In the genomic region with DNA sequence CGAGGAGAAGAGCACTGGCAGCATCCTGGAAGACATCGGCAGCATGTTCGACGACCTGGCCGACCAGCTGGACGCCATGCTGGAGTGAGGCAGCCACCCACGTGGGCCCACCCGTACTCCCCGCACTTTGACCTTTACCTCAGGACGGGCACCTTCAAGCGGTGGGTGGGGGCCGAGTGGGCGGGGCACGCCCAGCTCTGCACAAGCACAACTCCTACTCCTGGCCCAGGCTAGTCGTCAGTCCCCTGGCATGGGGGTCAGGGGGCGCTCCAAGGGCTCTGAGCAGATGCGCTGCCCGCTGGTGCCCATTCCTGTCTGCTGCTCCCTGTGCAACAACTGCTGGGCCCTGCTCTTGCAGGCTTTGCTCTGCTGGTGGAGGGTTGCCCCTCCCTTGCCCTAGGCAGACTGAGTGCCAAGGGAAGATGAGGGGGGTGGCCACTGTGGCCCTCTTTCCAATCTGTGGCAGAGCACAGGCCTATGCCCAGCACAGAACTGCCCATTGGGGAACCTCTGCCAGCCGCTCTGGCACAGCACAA, we compare ENCODE assay signal across 12 mouse cellular contexts. TPM values are rescaled to one million over a fixed set of nuclear protein-coding genes. Genes with fewer than 3 reads are reported as not detected.
DNase-seq lines count a peak whose midpoint lies in the region; ATAC-seq and TF ChIP-seq lines count a peak whose summit lies in the region.
"Had no signal": no experiment of that assay in that cellular context is flagged by ENCODE, and none has a peak within 500 bp of the region (broad histone marks: within the 10 kb centered on the region; RNA-seq: fewer than 3 reads in every experiment).

No protein-coding gene starts in this region.

- intact Hi-C loops in gastrocnemius, adult 2 months (cut with DNase I), result no loop called here

- H3K27ac ChIP-seq in gastrocnemius, adult 2 months, result no peak overlapping the region
- H3K27ac ChIP-seq in lung, embryonic 15.5 days, result no peak overlapping the region
- no peak overlapping the region for H3K27ac ChIP-seq in embryonic facial prominence, embryonic 14.5 days (replicated peaks; ENCODE audit: low read depth, low read length)
- H3K27ac ChIP-seq in liver, embryonic 15.5 days (replicated peaks), result no peak overlapping the region
- H3K27ac ChIP-seq in forebrain, embryonic 15.5 days (replicated peaks), result no peak overlapping the region
- H3K27ac ChIP-seq: hindbrain, embryonic 15.5 days had no signal

- H3K4me2 ChIP-seq in lung, embryonic 15.5 days, result no peak overlapping the region
- peak overlapping the region; percentile 39; the same call in 1 of the 2 replicates for H3K4me2 ChIP-seq in embryonic facial prominence, embryonic 14.5 days (ENCODE audit: low read depth, low read length)
- peak overlapping the region; percentile 52 for H3K4me2 ChIP-seq in liver, embryonic 15.5 days
- no peak overlapping the region for H3K4me2 ChIP-seq in forebrain, embryonic 15.5 days (replicated peaks)
- H3K4me2 ChIP-seq: hindbrain, embryonic 15.5 days had no signal

- peaks cover 4% of the 10 kb centered on the region; the same call in 1 of the 2 replicates for H3K4me1 ChIP-seq in lung, embryonic 15.5 days
- peaks cover 4% of the 10 kb centered on the region; the same call in 1 of the 2 replicates for H3K4me1 ChIP-seq in embryonic facial prominence, embryonic 14.5 days (ENCODE audit: control insufficient read depth, insufficient read depth, low read length)
- H3K4me1 ChIP-seq in liver, embryonic 15.5 days (replicated peaks), result peaks cover 18% of the 10 kb centered on the region
- no peaks in the 10 kb centered on the region for H3K4me1 ChIP-seq in forebrain, embryonic 15.5 days

- no peak overlapping the region for H3K9ac ChIP-seq in lung, embryonic 15.5 days
- H3K9ac ChIP-seq in embryonic facial prominence, embryonic 14.5 days (ENCODE audit: low read depth, low read length), result no peak overlapping the region
- no peak overlapping the region for H3K9ac ChIP-seq in liver, embryonic 15.5 days
- no peak overlapping the region for H3K9ac ChIP-seq in forebrain, embryonic 15.5 days (replicated peaks)
- H3K9ac ChIP-seq: hindbrain, embryonic 15.5 days had no signal

- 0 out of 2 replicates have a peak, but pooled peaks have one; percentile 4 for ATAC-seq in lung, embryonic 15.5 days (ENCODE audit: borderline replicate concordance, extremely low read depth, low FRiP score, low TSS enrichment)
- ATAC-seq in embryonic facial prominence, embryonic 14.5 days (ENCODE audit: low read depth), result no peak
- peak; percentile 22; the same call in 1 of the 2 replicates for ATAC-seq in liver, embryonic 15.5 days (ENCODE audit: insufficient read depth)
- no peak; the same call in 1 of the 2 replicates for ATAC-seq in forebrain, embryonic 15.5 days (replicated peaks)
- ATAC-seq: CD4-positive, CD25-positive, alpha-beta regulatory T cell, adult 4 months had no signal

- no peaks in the 10 kb centered on the region for H3K27me3 ChIP-seq in lung, embryonic 15.5 days
- no peaks in the 10 kb centered on the region; the same call in 1 of the 2 replicates for H3K27me3 ChIP-seq in embryonic facial prominence, embryonic 14.5 days (replicated peaks; ENCODE audit: control insufficient read depth, insufficient read depth, low read length)
- no peaks in the 10 kb centered on the region for H3K27me3 ChIP-seq in liver, embryonic 15.5 days
- H3K27me3 ChIP-seq in forebrain, embryonic 15.5 days, result no peaks in the 10 kb centered on the region
- H3K27me3 ChIP-seq: hindbrain, embryonic 15.5 days had no signal

- H3K9me3 ChIP-seq in lung, embryonic 15.5 days, result no peaks in the 10 kb centered on the region
- H3K9me3 ChIP-seq in embryonic facial prominence, embryonic 14.5 days (ENCODE audit: control insufficient read depth, low read length), result no peaks in the 10 kb centered on the region
- no peaks in the 10 kb centered on the region for H3K9me3 ChIP-seq in liver, embryonic 15.5 days (replicated peaks)
- no peaks in the 10 kb centered on the region for H3K9me3 ChIP-seq in forebrain, embryonic 15.5 days
- H3K9me3 ChIP-seq: hindbrain, embryonic 15.5 days had no signal

- H3K4me3 ChIP-seq in gastrocnemius, adult 2 months, result peak overlapping the region; percentile 64
- H3K4me3 ChIP-seq in lung, embryonic 15.5 days, result no peak overlapping the region
- no peak overlapping the region for H3K4me3 ChIP-seq in embryonic facial prominence, embryonic 14.5 days (ENCODE audit: low read depth, low read length)
- peak overlapping the region; percentile 9; the same call in 1 of the 2 replicates for H3K4me3 ChIP-seq in liver, embryonic 15.5 days (replicated peaks)
- no peak overlapping the region for H3K4me3 ChIP-seq in forebrain, embryonic 15.5 days
- H3K4me3 ChIP-seq: erythroblast, embryonic 14.5 days; hindbrain, embryonic 15.5 days had no signal

- no peak for TF ChIP-seq CTCF in gastrocnemius, adult 2 months (IDR thresholded peaks at IDR 0.05)

- peaks cover 43% of the 10 kb centered on the region for H3K36me3 ChIP-seq in lung, embryonic 15.5 days
- H3K36me3 ChIP-seq in embryonic facial prominence, embryonic 14.5 days (ENCODE audit: control insufficient read depth, insufficient read depth, low read length), result peaks cover 47% of the 10 kb centered on the region
- peaks cover 46% of the 10 kb centered on the region for H3K36me3 ChIP-seq in liver, embryonic 15.5 days (replicated peaks)
- peaks cover 83% of the 10 kb centered on the region for H3K36me3 ChIP-seq in forebrain, embryonic 15.5 days

- no peak for DNase-seq in gastrocnemius, adult 2 months
- no peak for DNase-seq in gastrocnemius, adult 8-10 months (ENCODE audit: low spot score in 2 of 2)
- no peak for DNase-seq in lung, postnatal 25 days (ENCODE audit: low spot score)
- DNase-seq in embryonic facial prominence, embryonic 14.5 days (ENCODE audit: low spot score), result no peak
- DNase-seq in thymus, postnatal 36 days, result no peak
- DNase-seq: lung, postnatal 36 days had no signal

- WGBS in lung, embryonic 15.5 days, result 47% methylated on average over 19 of the region's 19 CpGs
- WGBS in embryonic facial prominence, embryonic 14.5 days, result 47% methylated on average over 11 of the region's 19 CpGs
- WGBS in liver, embryonic 15.5 days (ENCODE audit: insufficient replicate concordance), result 59% methylated on average over 19 of the region's 19 CpGs
- 60% methylated on average over 19 of the region's 19 CpGs for WGBS in forebrain, embryonic 15.5 days

RNA-seq across cellular contexts. Expression of gene Caskin1, which starts 18.8 kb away (rescaled TPM):
- total RNA-seq in gastrocnemius, adult 2 months (2021), result under 1 TPM in 1 of 2 experiments, not detected in 1; 0.08 TPM
- total RNA-seq in gastrocnemius, adult 8-10 months (2022), result under 1 TPM in 2 of 4 experiments, not detected in 2; 0.05 to 0.21 TPM
- 0.97 and 1.0 TPM in 2 replicates for polyA plus RNA-seq in lung, embryonic 15.5 days (2015; fragmentation: Nextera tagmentation; extraction: Ambion mirVana)
- 2.9 and 3.7 TPM in 2 replicates for polyA plus RNA-seq in embryonic facial prominence, embryonic 14.5 days (2014; fragmentation: Nextera tagmentation; extraction: Ambion mirVana)
- polyA plus RNA-seq in liver, embryonic 15.5 days (2015; fragmentation: Nextera tagmentation; extraction: Ambion mirVana), result 0.05 and 0.09 TPM in 2 replicates
- polyA plus RNA-seq in forebrain, embryonic 15.5 days (2015; fragmentation: Nextera tagmentation; extraction: Ambion mirVana), result 25.6 and 26.4 TPM in 2 replicates
- polyA plus RNA-seq: erythroblast, embryonic 14.5 days had no signal

RNA-seq across cellular contexts. Expression of gene Traf7, which starts 20.5 kb away (rescaled TPM):
- 10 to 100 TPM; 27.3 to 35.2 TPM for total RNA-seq in gastrocnemius, adult 2 months (2021)
- 10 to 100 TPM; 25.0 to 28.2 (median 26.2) TPM for total RNA-seq in gastrocnemius, adult 8-10 months (2022)
- 96.7 and 106 TPM in 2 replicates for polyA plus RNA-seq in lung, embryonic 15.5 days (2015; fragmentation: Nextera tagmentation; extraction: Ambion mirVana)
- polyA plus RNA-seq in embryonic facial prominence, embryonic 14.5 days (2014; fragmentation: Nextera tagmentation; extraction: Ambion mirVana), result 78.9 and 86.3 TPM in 2 replicates
- 32.9 and 35.2 TPM in 2 replicates for polyA plus RNA-seq in liver, embryonic 15.5 days (2015; fragmentation: Nextera tagmentation; extraction: Ambion mirVana)
- 107 and 112 TPM in 2 replicates for polyA plus RNA-seq in forebrain, embryonic 15.5 days (2015; fragmentation: Nextera tagmentation; extraction: Ambion mirVana)

RNA-seq across cellular contexts. Expression of gene Rab26, which starts 26.8 kb away (rescaled TPM):
- not detected for total RNA-seq in gastrocnemius, adult 2 months (2021)
- under 1 TPM in 1 of 4 experiments, not detected in 3; 0.27 TPM for total RNA-seq in gastrocnemius, adult 8-10 months (2022)
- polyA plus RNA-seq in lung, embryonic 15.5 days (2015; fragmentation: Nextera tagmentation; extraction: Ambion mirVana), result 2.3 and 3.3 TPM in 2 replicates
- 2.8 and 2.9 TPM in 2 replicates for polyA plus RNA-seq in embryonic facial prominence, embryonic 14.5 days (2014; fragmentation: Nextera tagmentation; extraction: Ambion mirVana)
- polyA plus RNA-seq in liver, embryonic 15.5 days (2015; fragmentation: Nextera tagmentation; extraction: Ambion mirVana), result 0.64 and 0.74 TPM in 2 replicates
- 5.7 and 6.6 TPM in 2 replicates for polyA plus RNA-seq in forebrain, embryonic 15.5 days (2015; fragmentation: Nextera tagmentation; extraction: Ambion mirVana)

RNA-seq across cellular contexts. Expression of gene Mlst8, which starts 28.3 kb away (rescaled TPM):
- 10 to 100 TPM; 12.1 to 14.8 TPM for total RNA-seq in gastrocnemius, adult 2 months (2021)
- 10 to 100 TPM in 2 of 4 experiments, 1 to 10 TPM in 2; 8.2 to 11.3 (median 9.6) TPM for total RNA-seq in gastrocnemius, adult 8-10 months (2022)
- 31.6 and 34.5 TPM in 2 replicates for polyA plus RNA-seq in lung, embryonic 15.5 days (2015; fragmentation: Nextera tagmentation; extraction: Ambion mirVana)
- 21.7 and 23.7 TPM in 2 replicates for polyA plus RNA-seq in embryonic facial prominence, embryonic 14.5 days (2014; fragmentation: Nextera tagmentation; extraction: Ambion mirVana)
- 12.0 and 13.6 TPM in 2 replicates for polyA plus RNA-seq in liver, embryonic 15.5 days (2015; fragmentation: Nextera tagmentation; extraction: Ambion mirVana)
- polyA plus RNA-seq in forebrain, embryonic 15.5 days (2015; fragmentation: Nextera tagmentation; extraction: Ambion mirVana), result 35.2 and 36.4 TPM in 2 replicates

RNA-seq across cellular contexts. Expression of gene Bricd5, which starts 33.5 kb away (rescaled TPM):
- total RNA-seq in gastrocnemius, adult 2 months (2021), result not detected
- not detected for total RNA-seq in gastrocnemius, adult 8-10 months (2022)
- not detected in 2 replicates for polyA plus RNA-seq in lung, embryonic 15.5 days (2015; fragmentation: Nextera tagmentation; extraction: Ambion mirVana)
- 1.5 and 2.0 TPM in 2 replicates for polyA plus RNA-seq in embryonic facial prominence, embryonic 14.5 days (2014; fragmentation: Nextera tagmentation; extraction: Ambion mirVana)
- 0.13 TPM in 1 of 2 replicates, not detected in the other for polyA plus RNA-seq in liver, embryonic 15.5 days (2015; fragmentation: Nextera tagmentation; extraction: Ambion mirVana)
- 0.40 TPM in 1 of 2 replicates, not detected in the other for polyA plus RNA-seq in forebrain, embryonic 15.5 days (2015; fragmentation: Nextera tagmentation; extraction: Ambion mirVana)
- polyA plus RNA-seq: CD4-positive, CD25-positive, alpha-beta regulatory T cell, adult 4 months; erythroblast, embryonic 14.5 days had no signal

Comparison
In these comparisons a context has a peak if more than half of its experiments do, and no peak if none do; other contexts are left out.
1. H3K4me3 ChIP-seq: peak in gastrocnemius, adult 2 months (single experiment) and liver, embryonic 15.5 days (single experiment); none in lung, embryonic 15.5 days (single experiment), embryonic facial prominence, embryonic 14.5 days (single experiment) and forebrain, embryonic 15.5 days (single experiment).
2. ATAC-seq: peak in lung, embryonic 15.5 days (single experiment) and liver, embryonic 15.5 days (single experiment); none in embryonic facial prominence, embryonic 14.5 days (single experiment) and forebrain, embryonic 15.5 days (single experiment).
3. H3K4me2 ChIP-seq: peak in embryonic facial prominence, embryonic 14.5 days (single experiment) and liver, embryonic 15.5 days (single experiment); none in lung, embryonic 15.5 days (single experiment) and forebrain, embryonic 15.5 days (single experiment).